Mouse (Mus musculus) ES-Bruce4 (cell line): ENCODE measurements around the gene Scgb1b30.

ENCODE experiments used
- CTCF ChIP-seq: IDR thresholded peaks from one replicate; pipeline ENCODE4 v1.8.1; 2011; ENCODE audit warnings: low read depth, low read length
- EP300 ChIP-seq: IDR thresholded peaks from 2 replicates; pipeline ENCODE4 v1.6.1; 2011; ENCODE audit warnings: low read depth, low read length; ENCODE audit not compliant: insufficient read depth

DNA sequence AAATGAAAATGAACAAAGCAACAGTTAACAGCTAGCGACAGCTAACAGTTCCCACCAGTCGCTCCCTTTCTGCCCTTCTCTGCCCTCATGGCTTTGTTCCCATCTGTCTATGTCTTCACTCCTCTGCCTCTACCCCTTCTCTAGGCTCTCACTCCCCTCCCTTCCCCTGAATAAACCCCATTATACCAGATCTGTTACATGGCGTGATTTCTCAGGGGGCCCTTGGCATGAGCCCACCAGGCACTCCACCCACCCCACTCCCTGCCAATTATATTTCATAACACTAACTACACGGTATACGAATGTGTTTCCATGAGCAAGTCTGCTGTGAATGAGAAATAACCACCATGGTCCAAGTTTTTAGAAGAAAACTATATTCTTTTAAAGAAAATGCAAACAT, 14.0 kb downstream of the Scgb1b30 start:
- TF ChIP-seq EP300 (no peak), CTCF (no peak)
